Mouse (Mus musculus) brain, adult 10 weeks (tissue): ENCODE results near the gene Olfr1356. TPM values are rescaled to one million over a fixed set of nuclear protein-coding genes. Genes with fewer than 3 reads are reported as not detected.

Experiments
- polyA plus RNA-seq: library from polyadenylated mRNA; stranded (reverse); fragments of 350-450 nt; fragmentation: Illumina TruSeq; extraction: RNeasy Lipid Tissue Mini Kit (QIAGEN cat#74804); gene quantifications from one replicate; pipeline ENCODE4 v1.2.3, GENCODE M21; 2015; ENCODE audit warnings: low read depth, low replicate concordance

Gene Olfr1356
- polyA plus RNA-seq = not detected

GRCm38 (mm10) chr10:78852066-78852465 is at the start of gene Olfr1356:
Olfr1356 (minus strand) TSS chr10:78852166.

GRCm38 (mm10) chr10:78875240-78875639 is 23.3 kb upstream of the Olfr1356 start, which contains the start of gene Olfr1355:
Olfr1355 (plus strand) TSS chr10:78875540.

Other genes with a start within 250 kb of the Olfr1356 start
- not detected for gene Olfr1357, start 234.1 kb downstream of the Olfr1356 start, polyA plus RNA-seq
- not detected for gene Casp14, start 133.9 kb downstream of the Olfr1356 start, polyA plus RNA-seq
- gene Ccdc105, start 99.1 kb downstream of the Olfr1356 start, polyA plus RNA-seq = not detected
- gene Slc1a6, start 71.7 kb downstream of the Olfr1356 start, polyA plus RNA-seq = 11.0 TPM
- not detected for gene Olfr1355, start 23.4 kb upstream of the Olfr1356 start, polyA plus RNA-seq
- gene Olfr1354, start 61.0 kb upstream of the Olfr1356 start, polyA plus RNA-seq = not detected
- gene Olfr8, start 98.5 kb upstream of the Olfr1356 start, polyA plus RNA-seq = not detected
- not detected for gene Olfr1353, start 111.1 kb upstream of the Olfr1356 start, polyA plus RNA-seq
- gene Olfr1352, start 128.9 kb upstream of the Olfr1356 start, polyA plus RNA-seq = not detected
- gene Olfr1351, start 160.3 kb upstream of the Olfr1356 start, polyA plus RNA-seq = not detected
- gene Olfr57, start 176.6 kb upstream of the Olfr1356 start, polyA plus RNA-seq = not detected
- 23.8 TPM for gene 2610008E11Rik, start 245.4 kb upstream of the Olfr1356 start, polyA plus RNA-seq